Mouse (Mus musculus) cerebral cortex, adult 2 months (tissue): ENCODE measurements around the gene Sf1.

Experiments used
- WGBS: fragments of 180-500 bp; shearing (Covaris S2); methylation state at CpG from one replicate; pipeline ENCODE4 v1.1.7; 2018; 5-methylcytosine and 5-hydroxymethylcytosine counted together

Gene Sf1

DNA sequence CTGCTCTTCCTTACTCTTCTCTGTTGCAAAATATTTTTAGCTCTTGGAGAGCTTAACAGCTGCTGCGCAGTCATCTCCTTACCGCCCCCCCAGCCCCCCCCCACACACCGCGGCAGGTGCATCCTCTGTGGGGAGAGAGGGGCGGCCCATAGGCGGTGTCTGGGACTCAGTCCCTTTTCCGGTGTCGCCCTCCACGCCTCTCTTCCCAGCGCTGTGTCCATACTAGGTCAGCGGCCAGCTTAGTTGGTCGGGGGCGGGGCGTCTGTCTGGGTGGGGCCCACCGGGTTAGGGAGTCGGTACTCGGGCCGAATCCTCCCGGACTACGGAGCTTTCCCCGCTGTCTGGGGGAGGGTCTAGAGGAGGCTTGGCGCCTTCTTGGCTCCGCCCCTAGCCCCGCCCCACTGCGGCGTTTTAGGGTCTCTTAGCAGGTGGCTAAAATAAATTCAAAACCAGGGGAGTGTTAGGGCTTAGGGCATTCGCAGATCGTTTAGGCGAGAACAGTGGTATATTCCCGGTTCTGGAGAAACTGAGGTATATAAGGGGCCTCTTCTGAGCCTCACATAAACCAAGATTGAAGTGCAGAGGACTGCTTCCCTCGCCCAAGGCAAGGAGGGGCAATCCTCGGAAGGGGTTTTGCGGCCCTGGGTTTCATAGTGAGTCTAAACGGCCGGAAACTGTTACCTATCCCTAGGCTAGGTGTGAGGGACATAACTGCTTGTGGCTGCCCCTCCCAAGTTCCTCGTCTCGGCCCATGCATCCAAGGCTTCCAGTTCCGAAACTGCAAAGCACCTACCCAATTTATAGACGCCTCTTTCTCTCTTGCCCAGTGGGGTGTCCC is 35.2 kb downstream of the Sf1 start:
- WGBS, result 3% methylated on average over 39 of the region's 39 CpGs

DNA sequence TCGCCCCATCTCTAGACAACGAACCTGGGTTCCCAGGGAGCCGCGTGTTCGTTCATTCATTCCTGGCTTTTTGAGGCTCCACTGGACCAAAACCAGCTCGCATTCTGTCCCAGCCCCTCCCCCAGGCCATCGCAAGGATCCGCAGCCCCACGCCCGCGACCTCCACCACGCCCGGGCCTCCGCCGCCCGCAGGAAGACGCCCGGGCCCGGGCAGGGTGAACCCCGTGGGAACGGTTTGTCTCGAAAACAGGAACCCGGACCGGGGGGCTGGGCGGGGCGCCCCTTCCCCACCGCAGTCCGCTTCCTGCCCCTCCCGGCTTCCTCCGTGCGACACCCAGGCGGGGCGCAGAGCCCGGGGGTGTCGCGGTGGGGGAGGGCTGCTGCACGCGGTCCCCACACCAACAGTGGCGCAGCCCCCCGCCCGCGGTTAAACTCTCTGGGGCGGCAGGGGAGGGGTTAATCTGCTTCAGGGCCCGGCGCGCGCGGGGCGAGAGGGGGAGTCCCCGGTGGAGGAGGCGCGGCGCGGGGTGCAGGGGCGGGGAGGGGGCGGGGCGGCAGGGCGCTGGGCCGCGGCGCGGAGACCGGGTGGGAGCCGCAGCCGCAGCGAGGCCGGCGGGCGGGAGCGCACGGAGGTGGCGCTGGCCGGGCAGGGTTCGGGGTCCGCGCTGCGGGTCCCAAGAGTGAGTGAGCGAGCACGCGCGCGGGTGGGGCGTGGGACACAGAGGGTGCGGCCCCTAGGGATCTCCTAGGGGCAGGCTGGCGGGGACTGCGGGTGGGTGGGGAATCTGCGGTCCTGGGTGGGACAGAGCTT is 36.0 kb downstream of the Sf1 start, which contains the start of gene Rasgrp2:
Rasgrp2 (plus strand) TSS at position 56 of the 811 bp plus-strand sequence.
- 2% methylated on average over 86 of the region's 87 CpGs for WGBS

DNA sequence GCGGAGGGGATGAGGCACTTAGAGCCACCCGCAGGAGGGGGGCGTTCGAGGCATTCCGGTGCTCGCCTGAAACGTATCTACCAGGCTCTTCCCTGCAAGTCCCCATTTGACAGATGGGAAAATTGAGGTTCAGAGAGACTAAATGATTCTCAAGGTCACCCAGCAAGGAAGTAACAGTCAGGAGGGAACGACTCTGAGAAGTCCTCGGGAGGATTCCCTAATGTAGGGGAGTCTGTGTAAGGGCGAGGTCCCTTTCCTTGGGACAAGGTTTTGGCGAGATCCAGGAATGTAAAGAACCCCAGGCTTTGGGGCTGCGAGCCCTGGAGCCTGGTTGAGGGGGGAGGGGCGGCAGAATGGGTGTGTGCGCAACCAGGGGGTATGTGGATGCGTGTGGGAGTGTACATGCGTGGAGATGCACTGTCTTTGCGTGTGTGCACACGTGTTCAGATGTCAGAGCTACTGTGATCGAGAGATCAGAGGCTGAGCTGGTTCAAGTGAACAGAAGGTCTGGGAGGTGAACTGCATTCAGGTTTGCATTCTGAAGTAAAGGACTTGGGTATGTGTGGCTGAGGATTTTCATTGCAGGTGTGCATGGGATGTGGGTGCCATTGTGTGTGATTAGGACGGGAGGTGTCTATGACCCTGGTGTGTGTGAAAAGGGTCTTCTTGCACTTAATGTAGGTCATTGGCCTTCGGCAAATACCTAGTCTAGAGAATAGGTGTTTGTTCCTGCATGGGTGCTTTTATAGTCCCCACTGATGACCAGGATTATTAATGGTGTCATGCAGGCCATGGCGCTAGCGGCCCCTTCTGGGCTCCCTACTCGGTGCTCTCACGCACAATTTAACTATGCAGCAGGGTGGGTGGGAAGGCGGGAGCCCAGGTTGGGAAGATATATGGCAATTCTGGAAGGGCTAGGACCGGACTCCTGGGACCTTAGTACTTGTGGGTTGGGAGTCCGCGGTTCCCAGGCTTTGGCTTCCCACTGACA is 36.9 kb downstream of the Sf1 start:
- WGBS, result 3% methylated on average over 29 of the region's 29 CpGs

DNA sequence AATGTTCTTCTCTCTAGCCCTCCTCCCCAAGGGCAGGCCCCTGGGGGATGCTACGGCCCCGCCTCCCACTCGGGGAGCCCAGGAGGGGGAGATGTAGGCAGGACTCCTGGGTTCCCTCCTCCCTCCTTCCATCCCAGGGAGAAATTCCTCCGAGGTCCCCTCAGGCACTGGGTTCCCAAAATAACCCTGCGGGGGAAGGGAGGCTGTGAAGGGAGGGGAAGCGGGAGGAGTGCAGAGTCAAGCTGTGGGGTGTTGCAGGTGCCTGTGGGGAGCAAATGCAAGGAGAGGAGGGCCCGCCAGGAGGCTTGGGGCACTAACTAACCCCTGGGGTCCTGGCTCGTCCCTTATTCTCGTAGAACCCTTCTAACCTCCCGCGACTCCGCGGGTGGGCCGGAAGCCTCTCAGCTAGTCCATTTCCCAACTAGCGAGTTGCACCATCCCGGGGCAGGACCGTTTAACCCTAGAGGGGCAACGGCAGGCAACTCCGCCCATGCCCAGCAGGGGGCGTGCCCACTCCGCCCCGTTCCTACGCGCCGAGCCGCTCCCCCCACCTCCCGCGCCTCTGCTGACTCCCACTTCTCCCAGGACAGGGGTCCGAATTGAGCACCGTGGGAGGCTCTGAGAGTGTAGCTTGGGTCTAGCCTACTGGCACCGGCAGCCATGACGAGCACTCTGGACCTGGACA is 37.8 kb downstream of the Sf1 start:
- under 1% methylated on average over 32 of the region's 32 CpGs for WGBS

DNA sequence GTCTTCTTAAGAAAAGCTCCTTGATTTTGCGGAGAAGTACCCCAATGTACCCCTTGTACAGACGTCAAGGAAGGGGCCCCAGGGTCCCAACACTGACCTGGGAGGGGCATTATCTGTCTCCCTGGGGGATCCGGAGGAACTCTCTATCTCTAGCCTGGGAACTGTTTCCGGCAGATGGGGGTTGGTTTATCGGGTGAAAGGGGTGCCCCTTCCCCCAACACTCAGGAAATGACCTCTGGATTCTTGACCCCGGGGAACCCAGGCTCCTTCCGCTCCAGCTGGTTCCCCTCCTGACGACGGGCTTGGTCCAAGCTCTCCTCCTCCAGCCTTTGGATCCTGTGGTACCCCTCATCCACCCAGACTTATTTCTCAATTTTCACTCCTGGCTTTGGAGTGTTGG is 38.5 kb downstream of the Sf1 start:
- 37% methylated on average over 9 of the region's 9 CpGs for WGBS

DNA sequence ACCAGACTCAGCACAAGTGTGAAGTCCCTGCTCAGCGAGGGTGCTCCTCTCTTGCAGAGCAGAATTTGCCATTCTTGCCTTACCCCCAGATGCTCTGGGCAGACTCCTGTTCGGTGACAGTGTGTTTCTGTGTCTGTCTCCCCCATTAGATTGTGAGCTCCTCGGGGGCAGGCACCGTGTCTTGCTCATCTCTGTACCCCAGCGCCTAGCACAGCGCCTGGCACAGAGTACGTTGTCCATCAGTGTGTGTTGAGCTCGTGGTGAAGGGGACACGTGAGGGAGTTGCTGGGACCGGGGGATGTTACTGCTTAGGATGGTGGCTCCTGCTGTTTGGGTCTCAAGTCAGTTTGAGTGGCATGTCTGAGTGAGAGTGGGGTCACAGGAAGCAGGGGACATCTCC is 40.4 kb downstream of the Sf1 start:
- WGBS, result 81% methylated on average over 10 of the region's 10 CpGs

DNA sequence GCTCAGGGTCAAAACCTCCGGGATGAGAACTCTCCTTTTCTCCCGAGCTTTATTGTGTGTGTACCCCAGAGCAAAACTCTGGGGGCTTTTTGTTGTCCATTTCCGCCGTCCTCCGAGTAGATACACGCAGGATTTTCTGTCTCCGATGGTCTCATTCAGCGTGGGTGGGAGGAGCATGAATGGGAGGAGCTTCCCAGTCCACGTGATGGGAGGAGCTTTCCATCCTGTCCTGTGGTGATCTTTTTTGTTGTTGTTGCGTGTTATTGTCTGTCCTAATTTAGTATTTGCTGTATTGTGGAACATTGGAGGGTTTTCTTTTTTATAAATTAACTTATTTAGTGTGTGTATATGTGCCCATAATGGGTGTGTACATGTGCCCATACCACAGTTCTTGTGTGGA is 41.9 kb downstream of the Sf1 start:
- 76% methylated on average over 10 of the region's 10 CpGs for WGBS

DNA sequence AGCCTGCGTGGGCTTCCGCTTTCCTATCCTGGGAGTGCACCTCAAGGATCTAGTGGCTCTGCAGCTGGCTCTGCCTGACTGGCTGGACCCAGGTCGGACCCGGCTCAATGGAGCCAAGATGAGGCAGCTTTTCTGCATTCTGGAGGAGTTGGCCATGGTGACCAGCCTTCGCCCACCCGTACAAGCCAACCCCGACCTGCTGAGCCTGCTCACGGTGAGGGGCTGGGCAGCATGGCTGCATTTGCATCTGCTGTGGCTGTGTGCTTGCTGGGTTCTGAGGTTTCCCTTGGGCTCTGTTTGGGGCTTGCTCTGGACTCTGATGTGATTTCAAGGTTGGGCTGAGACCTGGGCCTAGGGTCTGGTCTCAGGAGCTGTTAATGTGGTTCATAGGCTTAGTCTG is 43.6 kb downstream of the Sf1 start:
- 81% methylated on average over 8 of the region's 8 CpGs for WGBS

DNA sequence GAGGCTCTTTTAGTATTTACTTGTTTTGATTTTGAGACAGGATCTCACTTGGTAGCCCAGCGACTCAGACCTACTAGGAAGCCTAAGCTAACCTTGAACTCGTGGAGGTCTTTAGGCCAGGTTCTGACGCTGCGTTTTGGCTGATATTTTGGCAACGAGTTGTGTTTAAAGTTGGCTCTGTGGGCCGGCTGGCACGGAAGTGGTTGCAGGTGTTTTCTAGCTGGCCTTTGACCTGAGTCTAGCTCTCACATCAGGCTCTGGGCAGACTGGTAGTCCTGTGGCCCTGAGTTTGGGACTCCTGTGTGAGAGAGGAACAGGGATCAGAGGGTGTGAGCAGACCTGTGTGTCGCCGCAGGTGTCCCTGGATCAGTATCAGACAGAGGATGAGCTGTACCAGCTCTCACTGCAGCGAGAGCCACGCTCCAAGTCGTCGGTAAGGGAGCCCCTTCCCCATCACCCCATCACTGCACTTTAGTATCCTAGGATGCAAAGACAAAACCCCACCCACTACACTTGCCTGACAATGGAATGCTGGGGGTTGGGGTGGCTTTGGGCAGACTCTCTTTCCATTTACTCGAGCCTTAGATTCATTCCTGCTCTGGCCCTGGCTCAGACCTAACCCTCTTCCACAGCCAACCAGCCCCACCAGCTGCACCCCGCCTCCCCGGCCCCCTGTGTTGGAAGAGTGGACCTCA is 44.5 kb downstream of the Sf1 start:
- WGBS, result 70% methylated on average over 16 of the region's 16 CpGs

DNA sequence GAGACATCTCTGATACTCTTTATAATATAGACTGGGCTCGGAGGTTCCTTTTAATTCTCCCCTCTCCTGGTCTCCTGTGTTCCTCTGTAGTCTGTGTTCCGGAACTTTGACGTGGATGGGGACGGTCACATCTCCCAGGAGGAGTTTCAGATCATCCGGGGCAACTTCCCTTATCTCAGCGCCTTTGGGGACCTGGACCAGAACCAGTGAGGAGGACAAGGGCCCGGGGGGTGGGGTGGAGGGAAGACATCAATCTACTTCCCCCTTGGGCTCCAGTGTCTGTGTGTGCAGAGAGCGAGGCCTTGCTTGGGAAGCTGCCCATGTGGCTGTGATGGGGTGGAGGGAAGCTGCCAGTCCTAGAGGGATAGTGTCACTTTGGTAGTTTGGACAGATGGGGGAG is 45.3 kb downstream of the Sf1 start:
- 81% methylated on average over 8 of the region's 8 CpGs for WGBS

DNA sequence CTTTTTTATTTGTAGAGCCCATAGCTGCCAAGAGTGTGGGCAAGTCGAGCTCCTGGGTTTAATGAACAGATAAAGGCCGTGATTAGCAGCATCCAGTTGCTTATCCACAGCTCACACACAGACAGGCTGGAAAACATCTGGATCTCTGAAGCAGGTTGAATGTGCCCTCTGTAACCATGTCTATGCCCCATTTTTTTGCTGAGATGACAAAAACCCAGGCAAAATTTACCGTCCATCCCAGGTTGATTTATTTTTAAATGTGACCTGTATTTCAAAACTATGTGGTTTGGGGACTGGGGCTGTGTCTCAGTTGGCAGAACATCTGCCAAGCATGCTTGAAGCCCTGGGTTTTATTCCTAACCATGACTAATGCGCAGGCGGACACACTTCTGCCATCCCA is 45.7 kb downstream of the Sf1 start:
- whole genome bisulfite sequencing, result 75% methylated on average over 5 of the region's 5 CpGs

DNA sequence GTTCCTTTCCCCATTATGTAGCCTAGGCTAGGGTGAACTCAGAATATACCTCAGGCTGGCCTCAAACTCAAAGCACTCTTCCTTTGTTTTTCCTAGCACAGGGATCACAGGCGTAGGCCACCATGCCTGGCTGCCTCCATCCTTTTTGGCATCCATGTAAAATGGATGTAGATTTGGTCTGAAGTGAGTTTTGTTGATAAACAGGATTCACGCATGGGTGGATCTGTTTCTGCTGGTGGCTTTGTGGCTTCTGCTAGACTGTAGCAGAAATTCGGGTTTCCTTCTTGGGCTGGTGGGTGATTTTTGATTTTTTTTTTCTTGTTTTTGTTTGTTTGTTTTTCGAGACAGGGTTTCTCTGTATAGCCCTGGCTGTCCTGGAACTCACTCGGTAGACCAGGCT is 46.4 kb downstream of the Sf1 start:
- WGBS, result 91% methylated on average over 5 of the region's 5 CpGs

DNA sequence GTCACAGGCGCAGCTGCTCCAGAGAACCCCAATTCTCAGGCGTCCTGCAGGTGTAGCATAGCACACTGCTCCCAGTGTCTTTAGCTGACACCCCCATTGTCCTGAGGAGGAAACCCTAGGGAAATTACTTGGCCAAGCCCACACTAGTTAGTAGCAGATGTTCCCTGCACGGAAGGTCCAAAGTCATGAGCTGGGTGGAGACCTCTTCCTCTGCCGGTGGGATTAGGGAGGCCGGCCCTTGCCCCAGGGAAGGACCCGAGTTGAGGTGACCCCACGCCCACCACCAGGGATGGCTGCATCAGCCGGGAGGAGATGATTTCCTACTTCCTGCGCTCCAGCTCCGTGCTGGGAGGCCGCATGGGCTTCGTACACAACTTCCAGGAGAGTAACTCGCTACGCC is 49.3 kb downstream of the Sf1 start:
- 83% methylated on average over 14 of the region's 14 CpGs for WGBS

DNA sequence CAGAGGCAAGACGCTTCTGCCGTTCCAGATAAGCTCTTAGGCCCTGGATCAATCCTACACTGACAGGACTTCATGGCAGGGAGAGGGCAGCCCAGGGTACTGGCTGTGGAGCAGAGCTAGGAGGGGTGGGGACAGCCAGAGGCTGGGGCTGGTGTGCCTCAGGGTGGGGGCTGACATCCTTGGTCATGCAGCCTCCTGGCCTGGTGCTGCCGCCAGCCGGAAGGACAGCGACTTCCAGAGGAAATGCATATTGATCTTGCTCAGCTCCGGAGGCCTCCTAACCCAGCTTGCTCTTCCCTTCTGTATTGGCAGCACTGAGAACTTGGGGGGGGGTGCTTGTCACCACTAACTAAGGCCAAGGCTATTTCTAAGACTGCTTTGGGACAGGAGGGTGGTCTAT is 52.0 kb downstream of the Sf1 start:
- 54% methylated on average over 6 of the region's 6 CpGs for WGBS

DNA sequence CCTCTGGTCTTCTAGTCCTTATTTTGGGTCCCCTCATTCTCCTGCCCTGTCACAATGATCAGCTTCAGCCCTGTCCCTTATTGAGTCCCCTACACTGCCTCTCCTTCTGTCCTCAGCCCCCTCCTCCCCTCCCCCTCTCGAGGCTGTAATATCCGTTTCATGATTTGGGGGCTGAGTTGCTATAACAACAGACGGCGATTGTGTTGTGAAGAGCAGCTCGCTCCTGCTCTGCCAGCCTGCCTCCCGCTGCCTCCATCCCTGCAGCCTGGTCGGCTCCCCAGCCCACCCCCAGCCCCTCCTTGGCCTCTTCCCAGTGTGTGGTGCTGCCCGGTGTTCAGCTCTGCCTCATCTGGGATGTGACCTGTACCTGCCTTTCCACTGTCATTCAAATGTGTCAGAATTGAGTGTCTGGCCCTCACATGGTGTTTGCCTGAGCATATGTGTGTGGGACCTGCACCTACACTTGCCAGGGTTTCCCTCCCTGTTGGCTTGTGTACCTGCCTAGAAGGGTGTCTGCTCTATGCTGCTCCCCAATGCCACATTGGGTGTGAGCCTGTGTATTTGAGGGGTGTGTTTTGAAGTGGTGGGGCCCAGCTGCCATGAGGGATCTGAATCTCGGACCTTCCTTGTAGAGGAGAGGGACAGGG is 52.8 kb downstream of the Sf1 start:
- WGBS, result 22% methylated on average over 9 of the region's 9 CpGs

DNA sequence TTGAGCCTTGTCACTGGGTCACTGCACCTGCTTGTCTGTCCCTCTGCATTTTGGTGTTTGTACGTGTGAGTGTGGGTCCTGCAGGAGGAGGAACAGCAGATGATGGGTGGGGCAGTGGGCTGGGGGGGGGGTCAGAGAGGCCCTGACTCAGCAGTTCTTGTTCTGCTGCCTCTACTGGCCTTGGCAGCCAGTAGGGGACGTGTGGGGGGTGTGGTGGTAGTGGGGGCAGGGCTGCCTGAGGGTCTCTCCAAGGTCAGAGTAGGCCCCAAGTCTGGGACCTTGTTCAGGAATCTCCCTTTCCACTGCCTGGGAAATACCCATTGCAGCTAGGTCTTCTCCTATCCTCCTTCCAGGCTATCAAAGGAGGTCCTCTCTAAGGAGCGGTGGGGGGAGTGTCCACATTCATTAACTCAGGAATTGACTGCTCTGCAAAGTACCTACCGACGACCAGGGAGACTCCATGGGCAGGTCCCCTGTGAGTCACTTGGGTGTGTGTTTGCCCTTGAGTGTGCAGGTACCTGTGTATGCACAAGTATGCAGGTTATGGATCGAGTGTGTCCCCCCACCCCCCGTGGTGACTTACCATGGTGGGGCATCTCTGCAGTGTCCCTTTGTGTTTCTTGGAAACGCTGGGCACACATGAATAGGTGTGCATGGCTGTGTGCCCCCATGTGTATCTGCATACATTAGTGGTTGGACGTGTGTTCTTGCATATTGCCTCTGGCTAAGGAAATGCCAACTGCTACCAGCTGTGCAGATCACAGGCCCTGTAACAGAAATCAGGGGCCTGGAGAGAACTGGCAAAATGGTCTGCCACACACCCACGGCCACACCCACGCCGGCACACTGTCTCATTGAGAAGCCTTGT is 53.6 kb downstream of the Sf1 start:
- 59% methylated on average over 12 of the region's 12 CpGs for WGBS

DNA sequence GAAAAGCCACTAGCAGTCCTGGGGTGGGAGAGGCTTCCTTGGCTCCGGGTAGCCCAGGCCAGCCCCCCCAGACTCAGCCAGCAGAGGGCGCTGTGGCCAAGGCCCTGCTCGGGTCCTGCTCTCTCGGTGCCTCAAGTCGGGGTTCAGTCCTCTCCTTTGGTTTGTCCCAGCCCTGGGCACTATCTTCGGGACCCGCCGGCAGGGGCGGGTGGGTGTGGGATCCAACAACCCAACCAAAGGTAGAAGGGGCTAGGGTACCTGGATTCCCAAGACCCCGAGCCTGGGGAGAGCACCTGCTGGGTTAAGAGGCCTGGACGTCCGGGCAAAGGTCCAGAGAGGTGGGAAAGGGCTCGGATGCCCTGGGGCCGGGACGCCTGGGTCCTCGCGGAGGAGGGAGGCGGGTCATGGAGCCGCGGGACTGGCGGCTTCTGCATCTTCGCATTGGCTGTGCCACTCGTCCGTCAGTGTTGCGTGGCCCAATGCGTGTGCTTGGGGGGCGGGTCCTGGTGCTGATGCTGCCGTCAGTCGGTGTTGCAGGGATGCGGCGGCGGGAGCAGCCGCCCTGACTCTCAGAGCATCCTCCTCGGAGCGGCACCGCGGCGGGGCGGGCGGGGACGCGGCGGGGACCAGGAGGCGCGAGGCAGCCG is 54.9 kb downstream of the Sf1 start, which contains the start of gene Nrxn2:
Nrxn2 (plus strand) TSS at position 499 of the 647 bp plus-strand sequence.
- under 1% methylated on average over 46 of the region's 46 CpGs for WGBS

DNA sequence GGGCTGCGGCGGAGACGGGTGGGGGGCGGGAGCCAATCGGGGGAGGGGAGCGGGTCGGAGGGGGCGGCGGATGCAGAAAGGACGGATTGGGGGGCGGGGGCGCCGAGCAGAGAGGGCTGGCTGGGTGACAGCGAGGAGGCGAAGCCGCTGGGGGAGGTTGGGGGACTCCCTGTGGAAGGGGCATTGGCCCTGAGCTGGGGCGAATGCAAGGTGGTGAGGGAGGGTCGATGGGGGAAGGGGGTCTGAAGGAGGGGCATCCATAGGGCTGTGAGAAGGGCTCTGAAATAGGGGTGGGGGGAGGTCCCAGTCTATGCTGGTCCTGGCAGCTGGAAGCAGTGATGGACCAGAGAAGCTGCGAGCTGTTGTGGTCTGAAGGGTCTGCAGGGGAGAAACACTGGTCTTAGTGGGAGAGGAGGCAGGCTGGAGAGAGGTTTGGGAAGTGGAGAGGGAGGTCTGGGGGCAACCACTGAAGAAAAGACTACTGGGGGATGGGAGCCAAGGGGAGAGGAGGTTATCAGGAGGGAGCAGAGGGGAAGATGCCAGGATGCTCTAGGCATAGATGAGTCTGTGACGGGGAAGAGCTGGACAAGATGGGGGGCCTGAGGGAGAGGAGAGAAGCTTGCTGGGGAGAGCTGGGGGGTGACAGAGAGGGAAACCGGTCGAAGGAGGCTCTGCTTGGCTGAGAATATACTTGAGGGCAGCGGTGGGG is 55.6 kb downstream of the Sf1 start:
- 4% methylated on average over 21 of the region's 23 CpGs for WGBS
